Mouse (Mus musculus): ENCODE data around the gene Slc24a4.
A peak's percentile ranks its signal among the peaks of the same experiment; 100 is the strongest.

The Slc24a4 gene

GRCm38 (mm10) chr12:102128081-102128790, at the start of gene Slc24a4:
Gene Slc24a4 (plus strand): TSS chr12:102128733.
- DNase-seq, result no peak

GRCm38 (mm10) chr12:102082648-102083425, 45.7 kb upstream of the Slc24a4 start:
- no peak for DNase-seq

- DNase-seq, result no peak
Observed at GRCm38 (mm10) chr12:102090535-102090934, 38.0 kb upstream of the Slc24a4 start.

GRCm38 (mm10) chr12:102092342-102093094, 36.0 kb upstream of the Slc24a4 start:
- DNase-seq, result no peak

GRCm38 (mm10) chr12:102105990-102106389, 22.5 kb upstream of the Slc24a4 start:
- DNase-seq, result no peak

GRCm38 (mm10) chr12:102108851-102109250, 19.7 kb upstream of the Slc24a4 start:
- DNase-seq, result no peak

- no peak for DNase-seq
Observed at GRCm38 (mm10) chr12:102112491-102112890, 16.0 kb upstream of the Slc24a4 start.

- DNase-seq, result no peak
Observed at GRCm38 (mm10) chr12:102112901-102113300, 15.6 kb upstream of the Slc24a4 start.

GRCm38 (mm10) chr12:102113391-102113790, 15.1 kb upstream of the Slc24a4 start:
- no peak for DNase-seq

- no peak for DNase-seq
Observed at GRCm38 (mm10) chr12:102116580-102116979, 12.0 kb upstream of the Slc24a4 start.

GRCm38 (mm10) chr12:102118014-102118413, 10.5 kb upstream of the Slc24a4 start:
- no peak for DNase-seq

GRCm38 (mm10) chr12:102127601-102128000, 932 bp upstream of the Slc24a4 start:
- DNase-seq, result no peak

- peak; percentile 43 for DNase-seq
Observed at GRCm38 (mm10) chr12:102128791-102129507, 416 bp downstream of the Slc24a4 start.

GRCm38 (mm10) chr12:102129508-102130030, 1.0 kb downstream of the Slc24a4 start:
- no peak for DNase-seq

GRCm38 (mm10) chr12:102139710-102140109, 11.2 kb downstream of the Slc24a4 start:
- no peak for DNase-seq

GRCm38 (mm10) chr12:102141330-102141729, 12.8 kb downstream of the Slc24a4 start:
- no peak for DNase-seq

- no peak for DNase-seq
Observed at GRCm38 (mm10) chr12:102147678-102148077, 19.1 kb downstream of the Slc24a4 start.

GRCm38 (mm10) chr12:102148746-102149145, 20.2 kb downstream of the Slc24a4 start:
- no peak for DNase-seq

GRCm38 (mm10) chr12:102151185-102151584, 22.7 kb downstream of the Slc24a4 start:
- no peak for DNase-seq

GRCm38 (mm10) chr12:102153796-102154195, 25.3 kb downstream of the Slc24a4 start:
- no peak for DNase-seq

GRCm38 (mm10) chr12:102154815-102155214, 26.3 kb downstream of the Slc24a4 start:
- no peak for DNase-seq

GRCm38 (mm10) chr12:102164632-102165031, 36.1 kb downstream of the Slc24a4 start:
- DNase-seq, result no peak
